In genomic region chr11:101911855-101912579, GRCm38 (mm10) we compare ENCODE assay signal across 8 mouse cellular contexts. TPM values are rescaled to one million over a fixed set of nuclear protein-coding genes. Genes with fewer than 3 reads are reported as not detected.
DNase-seq lines count a peak whose midpoint lies in the region; ATAC-seq and TF ChIP-seq lines count a peak whose summit lies in the region.
"Had no signal": no experiment of that assay in that cellular context is flagged by ENCODE, and none has a peak within 500 bp of the region (broad histone marks: within the 10 kb centered on the region; RNA-seq: fewer than 3 reads in every experiment).

No protein-coding gene starts in this region.

- H3K4me2 ChIP-seq in kidney, postnatal 0 days (ENCODE audit: low read length): no peak overlapping the region
- no peak overlapping the region for H3K4me2 ChIP-seq in midbrain, embryonic 13.5 days (replicated peaks)
- H3K4me2 ChIP-seq: liver, embryonic 13.5 days had no signal

- no peak for TF ChIP-seq POLR2A in MEL (IDR thresholded peaks at IDR 0.05; ENCODE audit: control insufficient read depth in 1 of 2, insufficient read depth in 1 of 2, low read depth in 1 of 2, low read length in 2 of 2, poor library complexity in 1 of 2)
- TF ChIP-seq POLR2A in spleen, adult 2 months (IDR thresholded peaks at IDR 0.05; ENCODE audit: low read depth, low read length): no peak

- no peaks in the 10 kb centered on the region for H3K79me2 ChIP-seq in MEL (ENCODE audit: control insufficient read depth, insufficient read depth, low read length, poor library complexity)

- H3K4me3 ChIP-seq in kidney, postnatal 0 days (replicated peaks; ENCODE audit: low read depth, low read length): no peak overlapping the region
- no peak overlapping the region for H3K4me3 ChIP-seq in MEL (ENCODE audit: control insufficient read depth in 1 of 2, insufficient read depth in 1 of 2, low read depth in 2 of 2, low read length in 2 of 2)
- H3K4me3 ChIP-seq in spleen, adult 2 months (ENCODE audit: extremely low read depth, insufficient read depth, insufficient read length): no peak overlapping the region
- no peak overlapping the region for H3K4me3 ChIP-seq in midbrain, embryonic 13.5 days (replicated peaks)
- H3K4me3 ChIP-seq: liver, embryonic 13.5 days had no signal

- TF ChIP-seq CTCF in kidney, postnatal 0 days (IDR thresholded peaks at IDR 0.05; ENCODE audit: low read depth): peak; percentile 52; the same call in 1 of the 2 replicates
- peak; percentile 68 to 93 (median 72) for TF ChIP-seq CTCF in MEL (IDR thresholded peaks at IDR 0.05 in 2 of 3, conservative IDR thresholded peaks at IDR 0.05 in 1 of 3; ENCODE audit: control insufficient read depth in 1 of 3, insufficient read depth in 1 of 3, low read depth in 2 of 3, low read length in 3 of 3, poor library complexity in 1 of 3, severe bottlenecking in 1 of 3)
- peak; percentile 32; the same call in 1 of the 2 replicates for TF ChIP-seq CTCF in spleen, adult 2 months (IDR thresholded peaks at IDR 0.05; ENCODE audit: extremely low read depth, insufficient read depth, insufficient read length, insufficient replicate concordance)

- H3K4me1 ChIP-seq in kidney, postnatal 0 days (replicated peaks; ENCODE audit: insufficient read depth, low read length): no peaks in the 10 kb centered on the region
- H3K4me1 ChIP-seq in MEL (ENCODE audit: control insufficient read depth in 1 of 2, insufficient read depth in 2 of 2, low read length in 2 of 2): no peaks in the 10 kb centered on the region
- no peaks in the 10 kb centered on the region for H3K4me1 ChIP-seq in spleen, adult 2 months (ENCODE audit: control insufficient read depth, insufficient read depth, insufficient read length)
- no peaks in the 10 kb centered on the region for H3K4me1 ChIP-seq in midbrain, embryonic 13.5 days (replicated peaks)
- H3K4me1 ChIP-seq: liver, embryonic 13.5 days had no signal

- H3K36me3 ChIP-seq in kidney, postnatal 0 days (ENCODE audit: insufficient read depth, low read length): no peaks in the 10 kb centered on the region
- H3K36me3 ChIP-seq in MEL (ENCODE audit: control insufficient read depth in 1 of 2, insufficient read depth in 2 of 2, low read length in 2 of 2): no peaks in the 10 kb centered on the region
- H3K36me3 ChIP-seq in spleen, adult 2 months (ENCODE audit: control insufficient read depth, insufficient read depth, low read length): no peaks in the 10 kb centered on the region
- no peaks in the 10 kb centered on the region for H3K36me3 ChIP-seq in midbrain, embryonic 13.5 days
- H3K36me3 ChIP-seq: liver, embryonic 13.5 days had no signal

- no peak for TF ChIP-seq EP300 in MEL (IDR thresholded peaks at IDR 0.05; ENCODE audit: low read depth in 1 of 2, low read length in 2 of 2)

- 73% methylated on average over 4 of the region's 4 CpGs for WGBS in kidney, postnatal 0 days
- WGBS in spleen, adult 2 months: 64% methylated on average over 4 of the region's 4 CpGs
- 67% methylated on average over 4 of the region's 4 CpGs for WGBS in midbrain, embryonic 13.5 days

- no peak for DNase-seq in kidney, postnatal 0 days (ENCODE audit: low spot score)
- DNase-seq in kidney, postnatal 14 days: no peak
- peak; percentile 78 for DNase-seq in MEL (ENCODE audit: low read depth, low spot score)
- DNase-seq in c-Kit-positive CD71-positive TER-119-negative erythroid progenitor cells, embryonic 14.5 days (ENCODE audit: low read depth): peak; percentile 33
- peak in 1 of 2 experiments; percentile 51 for DNase-seq in spleen, adult 2 months (ENCODE audit: low read depth in 1 of 2, low spot score in 2 of 2)
- DNase-seq in gastrocnemius, postnatal 4 days (ENCODE audit: low spot score in 2 of 2): no peak
- DNase-seq: liver, embryonic 13.5 days had no signal

- no peak for ATAC-seq in kidney, postnatal 0 days (replicated peaks; ENCODE audit: low FRiP score, low read depth)
- no peak for ATAC-seq in midbrain, embryonic 13.5 days

- no peaks in the 10 kb centered on the region for H3K27me3 ChIP-seq in kidney, postnatal 0 days (ENCODE audit: insufficient read depth, low read length)
- peaks cover 2 to 4% of the 10 kb centered on the region in 2 experiments for H3K27me3 ChIP-seq in MEL (ENCODE audit: control insufficient read depth in 1 of 2, insufficient read depth in 2 of 2, low read length in 2 of 2)
- no peaks in the 10 kb centered on the region for H3K27me3 ChIP-seq in spleen, adult 2 months (ENCODE audit: control insufficient read depth, insufficient read depth, low read length)
- H3K27me3 ChIP-seq in midbrain, embryonic 13.5 days: peaks cover 27% of the 10 kb centered on the region; the same call in 1 of the 2 replicates

- H3K9me3 ChIP-seq in kidney, postnatal 0 days (replicated peaks; ENCODE audit: low read length): no peaks in the 10 kb centered on the region
- no peaks in the 10 kb centered on the region for H3K9me3 ChIP-seq in MEL (replicated peaks; ENCODE audit: insufficient read depth, low read length)
- no peaks in the 10 kb centered on the region for H3K9me3 ChIP-seq in midbrain, embryonic 13.5 days
- H3K9me3 ChIP-seq: liver, embryonic 13.5 days had no signal

- no peak overlapping the region for H3K27ac ChIP-seq in kidney, postnatal 0 days
- no peak overlapping the region for H3K27ac ChIP-seq in MEL (ENCODE audit: control insufficient read depth, low read depth, low read length)
- H3K27ac ChIP-seq in spleen, adult 2 months (ENCODE audit: insufficient read depth, low read length): no peak overlapping the region
- no peak overlapping the region for H3K27ac ChIP-seq in midbrain, embryonic 13.5 days
- H3K27ac ChIP-seq: liver, embryonic 13.5 days had no signal

- no peak overlapping the region for H3K9ac ChIP-seq in kidney, postnatal 0 days (ENCODE audit: low read depth, low read length)
- H3K9ac ChIP-seq in MEL (ENCODE audit: control insufficient read depth, low read depth, low read length, poor library complexity, severe bottlenecking): no peak overlapping the region
- no peak overlapping the region for H3K9ac ChIP-seq in midbrain, embryonic 13.5 days (replicated peaks)
- H3K9ac ChIP-seq: liver, embryonic 13.5 days had no signal

- no peak; the same call in 1 of the 2 replicates for TF ChIP-seq RAD21 in MEL (IDR thresholded peaks at IDR 0.05; ENCODE audit: low read depth, low read length)

TF ChIP-seq in MEL, 35 proteins besides CTCF, POLR2A, EP300 and RAD21:
- TF ChIP-seq SMC3 (IDR thresholded peaks at IDR 0.05; ENCODE audit: low read depth, low read length) (0 out of 2 replicates have a peak, but pooled peaks have one; percentile 1), ZKSCAN1 (IDR thresholded peaks at IDR 0.05; ENCODE audit: low read depth, low read length) (no peak)

RNA-seq across cellular contexts. Expression of gene Meox1, which starts 17.8 kb away (rescaled TPM):
- 13.9 and 14.3 TPM in 2 replicates for polyA plus RNA-seq in kidney, postnatal 0 days (2015; fragmentation: Nextera tagmentation; extraction: Ambion mirVana)
- total RNA-seq in MEL (2012; rRNA removed): not detected in 2 replicates
- polyA plus RNA-seq in MEL (2012; ENCODE audit: insufficient read depth in 1 of 2, insufficient read length in 2 of 2, low read depth in 1 of 2, low replicate concordance in 2 of 2, missing spikeins in 1 of 2): not detected
- 0.22 and 0.40 TPM in 2 replicates for polyA plus RNA-seq in spleen, adult 2 months (2012; rRNA removed)
- 10 to 100 TPM; 17.7 to 20.4 TPM for total RNA-seq in gastrocnemius, postnatal 4 days (2021)
- polyA plus RNA-seq in midbrain, embryonic 13.5 days (2015; fragmentation: Nextera tagmentation; extraction: Ambion mirVana): 0.12 and 0.13 TPM in 2 replicates

RNA-seq across cellular contexts. Expression of gene Sost, which starts 54.8 kb away (rescaled TPM):
- 1.6 and 1.8 TPM in 2 replicates for polyA plus RNA-seq in kidney, postnatal 0 days (2015; fragmentation: Nextera tagmentation; extraction: Ambion mirVana)
- total RNA-seq in MEL (2012; rRNA removed): not detected in 2 replicates
- not detected for polyA plus RNA-seq in MEL (2012; ENCODE audit: insufficient read depth in 1 of 2, insufficient read length in 2 of 2, low read depth in 1 of 2, low replicate concordance in 2 of 2, missing spikeins in 1 of 2)
- polyA plus RNA-seq in spleen, adult 2 months (2012; rRNA removed): 0.05 and 0.20 TPM in 2 replicates
- under 1 TPM in 1 of 2 experiments, not detected in 1; 0.16 TPM for total RNA-seq in gastrocnemius, postnatal 4 days (2021)
- 0.07 and 0.24 TPM in 2 replicates for polyA plus RNA-seq in midbrain, embryonic 13.5 days (2015; fragmentation: Nextera tagmentation; extraction: Ambion mirVana)

Comparison
In these comparisons a context has a peak if more than half of its experiments do, and no peak if none do; other contexts are left out.
1. DNase-seq: peak in MEL (single experiment) and c-Kit-positive CD71-positive TER-119-negative erythroid progenitor cells, embryonic 14.5 days (single experiment); none in kidney, postnatal 0 days (single experiment), kidney, postnatal 14 days (single experiment) and gastrocnemius, postnatal 4 days (0 of 2).
2. RNA of gene Meox1, which starts 17.8 kb away (polyA plus RNA-seq): 13.9 to 14.3 TPM in kidney, postnatal 0 days; 0.22 to 0.40 TPM in spleen, adult 2 months, 0.12 to 0.13 TPM in midbrain, embryonic 13.5 days and not detected in MEL; every median in the first group is over 10 times any median in the second.
3. Peak in every context shown above with its lines, with median percentiles within 50 percentile points of each other: CTCF ChIP-seq.